Mouse (Mus musculus) kidney, adult 2 months (tissue): Measurements from ENCODE around the gene Rcan2.

ENCODE experiments used
- CTCF ChIP-seq: fragments of 200-500 bp; conservative IDR thresholded peaks from 2 replicates; pipeline ENCODE4 v1.5.1; 2011; ENCODE audit warnings: low read depth, mild to moderate bottlenecking, control low read depth, low read length, moderate library complexity, mixed read lengths; ENCODE audit not compliant: insufficient read depth, insufficient read length
- POLR2A ChIP-seq: fragments of 200-500 bp; IDR thresholded peaks from one replicate; pipeline ENCODE4 v1.6.1; 2011; ENCODE audit warnings: low read depth, low read length, control low read depth

GRCm38 (mm10) chr17:43989334-43989945, 188.3 kb downstream of the Rcan2 start:
- TF ChIP-seq CTCF, result no peak
- no peak for TF ChIP-seq POLR2A
